Mouse (Mus musculus) layer of hippocampus, postnatal 14 days (tissue): ENCODE measurements around the gene Plekha6. TPM values are rescaled to one million over a fixed set of nuclear protein-coding genes. Genes with fewer than 3 reads are reported as not detected.

Source experiments
- DNase-seq, 2 experiments: peaks; one replicate each; pipeline ENCODE4 v3.0.0; 2021 to 2022; ENCODE audit warnings: low spot score in 2 of 2, mixed read lengths in 1 of 2
- total RNA-seq, 2 experiments: library from RNA; stranded (reverse); gene quantifications; 2 replicates each; pipeline ENCODE4 v1.2.3; 2021

The Plekha6 gene
- total RNA-seq, 2 experiments from 2014 or later = 48.6 to 51.9 TPM

DNA sequence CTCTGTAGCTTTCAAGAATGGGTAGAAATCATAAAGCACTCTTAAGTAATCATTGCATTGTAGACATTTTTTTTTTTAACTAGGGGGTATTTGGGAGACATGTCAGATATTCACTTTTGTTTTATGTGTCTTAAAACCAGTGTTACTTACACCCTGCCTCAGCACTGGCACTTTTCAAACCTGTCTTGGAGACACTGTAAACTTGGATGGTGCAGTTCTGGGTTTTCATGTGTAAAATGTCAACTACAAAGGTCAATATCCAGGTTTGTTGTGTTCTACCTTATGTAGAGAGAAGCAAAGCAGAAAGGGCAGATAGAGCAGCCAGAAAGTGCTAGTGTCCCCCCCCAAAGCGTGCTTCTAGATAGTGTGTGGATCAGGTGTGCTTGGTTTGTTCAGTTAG is 25.6 kb upstream of the Plekha6 start:
- DNase-seq = no peak

- peak in 1 of 2 experiments; percentile 67 for DNase-seq
Measured at GRCm38 (mm10) chr1:133146014-133147009, 17.7 kb upstream of the Plekha6 start.

DNA sequence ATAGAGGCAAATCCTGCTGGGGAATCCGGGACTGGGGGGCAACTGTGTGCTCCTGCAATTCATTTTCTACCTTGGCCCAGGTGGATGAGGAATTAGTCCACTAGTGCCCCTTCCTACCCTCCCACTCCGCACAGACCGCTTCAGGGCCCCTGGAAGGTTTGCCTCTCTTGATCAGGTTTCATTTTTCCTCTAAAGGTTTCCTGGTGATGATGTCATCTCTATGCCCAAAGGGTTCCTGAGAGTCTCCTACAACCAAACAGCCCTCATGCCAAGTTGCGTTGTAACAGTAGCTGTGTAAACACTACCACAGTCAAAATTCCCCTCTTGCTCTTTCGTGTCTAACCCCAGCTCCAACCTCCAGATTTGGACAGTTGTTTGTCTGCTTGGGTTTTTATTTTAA is 16.7 kb upstream of the Plekha6 start:
- DNase-seq = no peak

DNA sequence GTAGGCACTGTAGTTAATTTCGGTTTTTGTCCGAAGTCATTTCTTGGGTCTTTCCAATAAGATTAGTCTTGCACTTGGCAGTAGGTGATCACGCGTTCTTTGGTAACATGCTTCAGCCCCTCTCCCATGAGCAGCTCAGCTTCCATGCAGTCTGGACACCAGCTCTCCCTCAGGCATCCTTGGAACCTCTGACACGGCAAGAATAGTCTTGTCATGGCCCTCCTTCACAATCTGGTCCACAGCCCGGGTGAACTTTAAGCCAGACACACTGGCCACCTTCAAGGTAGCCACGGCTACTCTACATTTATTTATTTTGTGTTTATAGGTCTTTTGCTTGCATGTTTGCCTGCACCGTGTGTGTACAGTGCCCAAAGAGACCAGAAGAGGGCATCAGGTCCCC is 15.9 kb upstream of the Plekha6 start:
- no peak for DNase-seq

DNA sequence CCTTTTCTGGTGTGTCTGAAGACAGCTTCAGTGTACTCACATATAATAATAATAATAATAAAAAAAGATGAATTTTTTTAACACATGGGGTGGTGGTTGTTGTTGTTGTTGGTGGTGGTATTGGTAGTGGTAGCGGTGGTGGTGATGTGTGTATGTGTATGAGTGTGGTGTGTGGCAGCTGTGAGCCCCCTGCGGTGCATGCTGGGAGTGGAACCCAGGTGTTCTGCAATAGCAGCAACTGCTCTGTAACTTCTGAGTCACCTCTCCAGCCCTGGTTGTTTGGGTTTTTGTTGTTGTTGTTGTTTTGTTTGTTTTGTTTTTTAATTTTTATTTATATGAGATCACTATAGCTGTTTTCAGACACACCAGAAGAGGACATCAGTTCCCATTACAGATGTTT is 13.5 kb upstream of the Plekha6 start:
- DNase-seq = no peak

GRCm38 (mm10) chr1:133152213-133152612 is 11.8 kb upstream of the Plekha6 start:
- no peak for DNase-seq

- DNase-seq = no peak
Measured at GRCm38 (mm10) chr1:133155270-133155669, 8.7 kb upstream of the Plekha6 start.

DNA sequence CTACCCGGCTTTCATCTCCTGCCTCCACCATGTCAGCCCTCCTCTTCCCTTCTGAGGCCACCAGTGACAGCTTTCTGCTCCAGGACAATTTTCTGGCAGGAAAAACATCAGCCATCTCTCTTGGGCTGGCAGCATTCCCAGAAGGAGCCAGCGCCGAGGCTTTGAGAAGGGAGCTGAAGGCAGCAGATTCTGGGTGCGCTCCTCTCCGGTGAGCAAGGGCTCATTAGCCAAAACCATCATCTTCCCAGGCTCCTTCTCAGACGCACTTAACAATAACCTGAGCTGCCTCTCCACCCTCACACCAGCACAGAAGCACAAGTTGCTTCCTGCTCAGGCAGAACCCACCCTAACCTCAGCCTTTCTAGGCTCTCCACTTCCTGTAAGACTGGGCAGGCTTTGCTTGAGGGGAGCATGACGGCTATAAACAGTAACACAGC is 4.9 kb upstream of the Plekha6 start:
- DNase-seq = no peak

DNA sequence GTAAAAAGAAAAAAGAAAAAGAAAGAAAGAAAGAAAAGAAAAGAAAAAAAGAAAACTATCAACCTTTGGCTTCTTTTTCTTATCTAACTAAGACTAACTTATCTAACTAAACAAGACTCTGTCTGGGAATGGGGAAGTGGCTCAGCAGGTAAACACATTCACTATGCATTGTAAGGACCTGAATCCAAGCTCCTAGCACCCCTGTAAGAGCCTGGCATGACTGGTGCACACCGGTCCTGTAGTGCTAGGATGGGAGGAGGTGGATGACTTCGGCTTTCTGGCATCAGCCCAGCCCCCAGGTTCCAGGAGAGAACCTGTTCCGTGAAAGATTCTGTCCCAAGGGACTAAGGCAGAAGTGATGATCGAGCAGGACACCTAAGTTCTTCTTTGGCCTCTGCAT is 2.5 kb upstream of the Plekha6 start:
- no peak for DNase-seq

GRCm38 (mm10) chr1:133162046-133162445 is 2.0 kb upstream of the Plekha6 start:
- no peak for DNase-seq

DNA sequence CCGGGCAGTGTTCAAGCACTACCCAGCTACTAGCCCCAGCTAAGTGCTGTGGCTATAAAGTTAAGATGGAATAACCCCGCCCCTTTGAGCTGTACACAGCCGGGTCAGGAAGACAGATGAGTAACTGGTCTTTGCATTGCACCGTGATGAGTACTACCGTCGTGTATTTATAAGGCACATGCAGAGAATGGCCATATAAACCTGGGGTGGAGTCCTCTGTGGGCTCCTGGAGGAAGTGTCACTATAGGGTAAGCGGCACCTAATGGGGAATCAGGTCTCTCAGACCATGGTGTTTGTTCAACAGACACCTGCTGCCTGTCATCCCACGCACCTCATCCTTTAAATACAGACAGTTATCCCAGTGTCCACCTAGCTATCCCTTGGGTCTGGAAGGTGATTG is 1.0 kb upstream of the Plekha6 start:
- DNase-seq = no peak

- DNase-seq = no peak
Measured at GRCm38 (mm10) chr1:133164591-133165011, 591 bp downstream of the Plekha6 start.

DNA sequence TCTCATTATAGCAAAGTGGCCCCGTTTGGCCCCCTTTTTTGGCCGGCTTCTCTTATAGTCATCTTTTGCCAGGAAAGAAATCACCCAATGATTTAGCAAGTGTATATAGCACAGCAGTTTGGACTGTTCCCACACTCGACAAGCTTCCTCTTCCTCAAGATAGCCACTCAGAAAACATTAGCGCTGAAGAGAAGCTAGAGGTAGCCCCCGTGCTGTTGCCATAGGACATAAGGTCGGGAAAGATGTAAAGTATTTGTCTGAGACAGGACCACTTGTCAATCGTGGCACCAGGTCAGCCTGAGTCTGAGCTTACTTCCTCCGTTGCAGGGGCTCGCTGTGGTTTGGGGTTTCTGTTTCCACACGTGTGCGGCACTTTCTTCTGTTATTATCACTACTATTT is 1.1 kb downstream of the Plekha6 start:
- DNase-seq = no peak

- no peak for DNase-seq
Measured at GRCm38 (mm10) chr1:133168318-133169060, 4.5 kb downstream of the Plekha6 start.

DNA sequence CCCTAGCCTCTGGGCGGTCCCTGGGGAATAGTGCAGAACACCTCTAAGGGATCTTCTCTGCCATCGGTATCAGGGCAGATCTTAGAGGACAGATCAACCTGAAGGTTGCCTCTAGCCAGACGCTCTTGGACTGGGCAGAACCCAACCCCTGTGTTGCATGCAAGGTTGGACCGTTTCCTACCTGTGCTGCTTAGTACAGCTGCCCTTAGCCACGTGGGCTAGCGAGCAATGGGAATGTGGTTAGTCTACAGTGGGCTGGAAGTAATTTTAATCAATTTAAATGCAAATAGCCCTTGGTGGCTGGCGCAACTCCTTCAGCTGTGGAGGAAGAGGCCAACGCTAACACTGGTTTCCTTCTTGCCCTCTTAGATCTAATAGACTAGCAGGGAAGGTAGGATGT is 6.2 kb downstream of the Plekha6 start:
- DNase-seq = no peak

DNA sequence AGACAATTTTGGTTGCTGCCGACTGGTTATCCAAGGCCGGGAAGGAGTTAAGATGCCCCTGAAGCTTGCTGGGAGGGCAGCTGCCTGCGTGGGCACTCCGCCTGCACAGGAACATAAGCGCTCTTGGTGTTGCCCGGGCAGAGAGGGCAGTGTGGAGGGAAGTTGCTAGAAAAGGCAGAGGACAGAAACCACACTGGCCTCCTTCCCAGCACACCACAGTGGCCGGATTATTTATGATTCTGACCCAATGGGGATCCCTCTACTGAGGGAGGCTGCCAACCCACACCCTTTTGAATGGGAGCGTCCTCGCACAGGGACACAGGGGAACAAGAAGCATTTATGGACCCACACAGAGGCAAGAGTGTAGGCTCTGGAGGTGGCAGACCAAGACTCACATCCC is 7.3 kb downstream of the Plekha6 start:
- DNase-seq = peak in 1 of 2 experiments; percentile 50

DNA sequence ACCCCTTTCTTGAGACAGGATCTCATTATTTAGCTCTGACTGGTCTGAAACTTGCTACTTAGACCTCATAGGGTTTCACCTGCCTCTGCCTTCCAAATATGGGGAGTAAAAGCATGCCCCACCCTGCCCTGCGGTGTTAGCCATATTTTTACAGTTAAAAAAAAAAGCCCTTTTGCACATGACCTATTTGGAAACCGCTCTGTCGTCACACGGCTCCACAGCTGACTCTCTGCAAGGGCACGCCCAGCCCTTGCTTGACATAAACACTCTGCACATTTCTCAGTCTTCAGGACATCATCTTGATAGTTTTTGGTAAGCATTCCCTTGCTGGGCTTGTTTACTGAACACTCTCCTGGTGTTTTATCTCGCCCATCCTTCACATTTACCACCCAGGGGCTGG is 11.1 kb downstream of the Plekha6 start:
- no peak for DNase-seq

DNA sequence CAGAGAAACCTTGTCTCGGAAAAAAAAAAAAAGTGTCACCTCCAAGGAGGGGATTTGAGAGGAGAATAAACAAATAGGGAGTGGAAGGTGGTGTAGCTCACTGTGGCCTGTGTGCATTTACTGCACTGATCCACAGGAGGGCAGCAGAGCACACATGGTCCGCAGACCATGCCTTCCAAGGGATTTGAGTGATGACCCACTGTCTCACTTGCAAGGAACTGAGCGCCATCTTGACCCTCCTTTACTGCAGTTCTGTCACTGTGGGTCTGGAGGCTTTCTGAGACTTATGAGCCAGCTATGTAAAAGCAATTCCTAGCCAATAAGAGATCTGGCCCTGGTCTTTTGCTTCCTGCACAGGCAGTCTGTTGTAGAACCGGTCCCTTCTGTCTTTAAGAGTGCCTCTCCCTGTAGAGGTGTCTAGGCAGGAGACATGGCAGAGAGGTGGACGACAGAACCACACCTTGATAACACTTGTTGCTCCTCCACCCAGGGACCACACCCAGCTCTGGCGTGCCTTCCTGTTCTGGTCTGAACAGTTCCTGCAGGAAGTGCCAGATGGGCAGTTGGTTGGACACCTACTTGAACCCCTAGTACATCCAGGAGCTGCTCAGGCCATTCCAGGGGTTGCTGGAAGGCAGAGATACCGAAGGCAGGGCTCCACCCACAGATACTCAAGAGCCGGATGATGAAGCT is 13.6 kb downstream of the Plekha6 start:
- DNase-seq = peak in 1 of 2 experiments; percentile 77

- peak in 1 of 2 experiments; percentile 41 for DNase-seq
Measured at GRCm38 (mm10) chr1:133178732-133179440, 14.9 kb downstream of the Plekha6 start.

DNA sequence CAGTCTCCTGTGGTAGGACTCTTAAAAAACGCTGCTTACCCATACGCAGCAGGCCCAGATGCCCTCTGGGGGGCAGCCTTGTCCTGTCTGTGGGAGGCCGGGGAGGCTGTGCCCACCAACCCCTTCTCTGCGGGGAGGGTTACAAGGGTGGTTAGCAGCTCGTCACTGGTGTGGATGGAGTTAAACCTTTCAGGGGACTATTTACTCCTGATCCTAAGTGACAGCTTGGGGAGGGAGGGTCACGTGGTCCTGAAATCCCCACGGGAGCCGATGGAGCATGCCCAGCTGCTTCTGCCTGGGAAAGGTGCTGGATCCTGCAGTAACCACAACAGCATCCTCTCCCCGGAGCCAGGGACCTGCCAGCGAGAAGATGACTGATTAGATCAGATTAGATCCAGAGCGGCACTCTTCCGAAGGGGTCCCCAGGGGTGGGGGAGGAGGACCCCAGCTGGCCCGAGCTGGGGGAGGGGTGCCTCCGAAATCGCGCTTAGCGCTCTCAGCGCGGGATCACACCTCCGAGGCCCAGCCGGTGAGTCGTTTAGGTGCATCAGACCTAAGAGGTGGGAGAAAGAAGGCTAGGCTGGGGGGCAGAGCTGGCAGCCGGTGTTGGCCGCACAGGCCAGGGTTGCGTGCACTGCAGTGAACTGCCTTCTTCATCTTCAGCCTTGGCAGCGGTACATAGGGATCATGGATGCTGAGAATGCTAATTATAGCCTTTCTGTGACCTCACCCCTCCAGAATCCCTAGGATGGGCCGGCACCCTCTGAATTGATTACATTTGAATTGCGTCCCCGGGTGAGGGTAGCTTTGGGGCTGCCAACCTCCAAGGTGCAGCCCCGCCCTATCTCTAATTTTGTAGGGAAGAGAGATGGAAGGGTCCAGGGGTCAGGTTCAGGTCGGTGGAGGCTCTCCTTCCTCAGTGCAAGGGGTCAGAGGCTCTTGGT is 17.3 kb downstream of the Plekha6 start:
- DNase-seq = peak; percentile 83 to 93
